Mouse (Mus musculus) CD4-positive, CD25-positive, alpha-beta regulatory T cell, adult 9 weeks (primary cell): ENCODE results near the gene Tst. TPM values are rescaled to one million over a fixed set of nuclear protein-coding genes. Genes with fewer than 3 reads are reported as not detected.

ENCODE experiments used
- polyA plus RNA-seq: library from polyadenylated mRNA; unstranded; fragments of 100-300 nt; shearing (Covaris generic); gene quantifications from one replicate; pipeline ENCODE4 v1.2.1, GENCODE M21; 2017

Gene Tst
- 1.6 TPM for polyA plus RNA-seq

DNA sequence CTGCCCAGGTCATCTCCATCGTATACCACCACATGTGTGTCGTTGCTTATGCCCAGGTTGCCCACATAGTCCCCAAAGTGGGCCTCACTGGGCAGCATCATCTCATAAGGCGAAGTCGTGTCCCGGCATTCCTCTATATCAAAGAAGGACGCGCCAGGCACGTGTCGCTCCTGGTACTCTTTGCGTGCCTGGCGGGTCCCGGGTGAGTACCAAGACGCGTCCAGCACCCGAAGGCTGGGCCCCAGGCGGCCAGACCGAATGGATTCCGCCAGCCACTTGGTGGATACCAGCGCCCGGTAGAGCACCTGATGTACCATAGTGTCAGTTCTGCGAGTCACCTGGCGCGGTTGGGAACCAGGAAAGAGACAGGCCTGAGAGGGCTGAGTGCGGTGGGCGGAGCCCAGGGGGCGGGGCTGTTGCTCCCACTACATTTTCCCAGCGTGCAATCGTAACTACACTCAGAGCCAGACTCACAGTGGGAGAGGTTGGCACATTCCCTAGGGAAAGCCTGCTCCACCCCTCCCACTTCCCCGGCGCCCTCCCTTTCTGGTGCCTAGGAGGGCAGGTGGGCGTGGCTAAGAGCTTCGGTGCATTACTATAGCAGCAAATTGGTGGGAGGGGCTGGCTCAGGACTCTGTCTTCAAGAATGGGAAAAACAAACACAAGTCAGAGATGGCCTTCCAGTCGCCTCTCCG, at the start of gene Tst:
Gene Tst, minus strand, starts transcription at position 391 of the 695 bp plus-strand sequence.

DNA sequence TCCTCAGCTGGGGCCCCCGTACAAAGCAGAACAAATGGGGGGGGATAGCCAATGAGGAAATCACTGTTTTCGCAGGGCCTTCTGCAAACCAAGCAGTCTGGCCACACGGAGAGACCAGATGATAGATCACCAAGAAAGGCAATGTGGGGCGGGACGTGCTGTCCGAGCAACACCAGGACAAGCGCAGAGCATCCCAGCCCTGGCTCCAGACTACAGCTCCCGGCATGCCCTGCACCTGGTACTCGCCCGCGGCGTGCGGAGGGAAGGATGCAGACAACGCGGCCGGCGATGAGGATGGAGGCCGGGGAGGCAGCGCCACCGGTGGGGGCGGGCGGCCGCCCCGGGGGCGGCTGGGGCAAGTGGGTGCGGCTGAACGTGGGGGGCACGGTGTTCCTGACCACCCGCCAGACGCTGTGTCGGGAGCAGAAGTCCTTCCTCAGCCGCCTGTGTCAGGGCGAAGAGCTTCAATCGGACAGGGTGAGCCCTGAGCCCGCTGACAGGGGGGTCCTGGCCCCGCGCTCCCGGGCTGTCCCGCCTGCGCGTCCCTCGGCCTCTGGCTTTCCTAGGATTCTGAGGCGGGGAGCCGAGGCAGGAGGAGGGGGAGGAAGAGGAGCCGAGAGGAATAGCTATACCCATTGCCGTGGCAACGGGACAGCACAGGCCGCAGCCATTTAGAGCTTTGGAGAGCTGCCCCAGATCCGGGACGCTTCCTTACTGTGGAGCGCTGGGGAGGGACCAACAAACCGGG, 22.9 kb upstream of the Tst start, which contains the start of gene Kctd17:
Gene Kctd17, plus strand, starts transcription at position 174 of the 748 bp plus-strand sequence.

DNA sequence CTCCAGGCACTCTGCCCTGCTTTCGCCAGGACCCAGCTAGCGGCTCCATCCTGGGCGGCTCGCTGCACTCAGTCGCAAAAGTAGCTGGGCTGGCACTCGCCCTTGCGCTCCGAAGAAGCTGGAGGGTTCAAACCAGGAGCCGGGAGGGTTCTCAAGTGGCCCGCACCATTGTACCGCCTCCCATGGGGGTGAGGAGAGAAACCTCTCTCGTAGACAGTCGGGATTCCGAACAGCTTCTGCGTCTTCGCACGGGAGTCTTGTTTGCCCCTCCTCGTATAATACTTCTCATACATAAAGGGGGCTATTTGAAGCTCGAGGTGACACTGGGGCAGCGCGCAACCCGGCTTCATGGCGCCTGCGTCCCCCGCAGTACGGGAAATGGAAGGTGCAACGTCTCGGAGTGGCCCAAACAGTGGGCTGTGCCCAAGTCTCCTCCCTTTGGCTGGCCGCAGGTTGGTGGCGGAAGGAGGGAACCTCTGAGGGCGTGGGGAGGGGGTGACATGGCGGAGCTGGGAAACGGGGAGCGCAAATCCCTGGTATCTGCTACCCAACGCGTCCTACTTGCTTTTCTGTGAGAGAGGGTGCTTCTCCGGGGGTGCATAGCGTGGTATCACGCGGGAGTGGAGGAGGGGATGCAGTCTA, 707 bp upstream of the Tst start, which contains the start of gene Mpst:
Gene Mpst, plus strand, starts transcription at position 124 of the 642 bp plus-strand sequence.

DNA sequence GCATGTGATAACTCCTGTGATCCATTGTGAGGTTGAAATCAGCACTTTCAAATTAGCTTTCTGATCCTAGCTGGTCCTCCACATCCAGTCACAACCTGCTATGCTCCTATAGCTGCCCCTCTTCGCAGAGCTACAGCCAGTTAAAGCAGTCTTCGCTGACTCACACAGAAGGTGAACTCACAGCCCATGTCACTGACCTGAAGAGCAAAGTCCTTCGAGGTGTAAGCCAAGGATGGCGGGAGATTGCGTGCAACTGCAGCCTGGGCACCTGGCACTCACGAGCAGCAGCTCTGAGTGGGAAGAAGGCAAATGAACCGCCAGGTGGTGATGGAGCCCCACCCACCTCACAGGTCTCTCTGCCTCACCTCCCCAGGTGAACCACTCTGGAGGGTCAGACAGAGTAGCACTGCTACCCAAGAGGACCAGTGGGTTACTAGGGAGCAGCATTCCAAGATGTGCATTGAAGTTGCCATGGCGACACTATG, 10.2 kb downstream of the Tst start, which contains the start of gene Tex33:
Gene Tex33, minus strand, starts transcription at position 435 of the 485 bp plus-strand sequence.

Other genes starting within 250 kb of the Tst start
- gene Ift27, start 231.8 kb downstream of the Tst start, polyA plus RNA-seq = 75.9 TPM
- gene Pvalb, start 199.5 kb downstream of the Tst start, polyA plus RNA-seq = not detected
- gene Ncf4, start 161.1 kb downstream of the Tst start, polyA plus RNA-seq = 192 TPM
- not detected for gene Csf2rb2, start 100.2 kb downstream of the Tst start, polyA plus RNA-seq
- gene Csf2rb, start 80.2 kb downstream of the Tst start, polyA plus RNA-seq = 0.72 TPM
- gene Tex33, start 10.0 kb downstream of the Tst start, polyA plus RNA-seq = not detected
- 6.1 TPM for gene Mpst, start 509 bp upstream of the Tst start, polyA plus RNA-seq
- 19.1 TPM for gene Kctd17, start 22.7 kb upstream of the Tst start, polyA plus RNA-seq
- gene Tmprss6, start 62.7 kb upstream of the Tst start, polyA plus RNA-seq = not detected
- gene Il2rb, start 89.4 kb upstream of the Tst start, polyA plus RNA-seq = 1,206 TPM
- 6.3 TPM for gene C1qtnf6, start 125.5 kb upstream of the Tst start, polyA plus RNA-seq
- gene Sstr3, start 138.8 kb upstream of the Tst start, polyA plus RNA-seq = not detected
- gene Rac2, start 166.9 kb upstream of the Tst start, polyA plus RNA-seq = 3,341 TPM
- 441 TPM for gene Cyth4, start 191.1 kb upstream of the Tst start, polyA plus RNA-seq